Mouse (Mus musculus): ENCODE results near the gene Gba2. TPM values are rescaled to one million over a fixed set of nuclear protein-coding genes. Genes with fewer than 3 reads are reported as not detected.

The Gba2 gene
- 5.8 and 15.7 TPM in 2 replicates for polyA plus RNA-seq (2012; ENCODE audit: low replicate concordance)

GRCm38 (mm10) chr4:43578376-43579204, at the start of gene Gba2, which contains the start of gene Rgp1:
TSS of gene Gba2 (minus strand) at chr4:43578873.
TSS of gene Rgp1 (plus strand) at chr4:43578715.

DNA sequence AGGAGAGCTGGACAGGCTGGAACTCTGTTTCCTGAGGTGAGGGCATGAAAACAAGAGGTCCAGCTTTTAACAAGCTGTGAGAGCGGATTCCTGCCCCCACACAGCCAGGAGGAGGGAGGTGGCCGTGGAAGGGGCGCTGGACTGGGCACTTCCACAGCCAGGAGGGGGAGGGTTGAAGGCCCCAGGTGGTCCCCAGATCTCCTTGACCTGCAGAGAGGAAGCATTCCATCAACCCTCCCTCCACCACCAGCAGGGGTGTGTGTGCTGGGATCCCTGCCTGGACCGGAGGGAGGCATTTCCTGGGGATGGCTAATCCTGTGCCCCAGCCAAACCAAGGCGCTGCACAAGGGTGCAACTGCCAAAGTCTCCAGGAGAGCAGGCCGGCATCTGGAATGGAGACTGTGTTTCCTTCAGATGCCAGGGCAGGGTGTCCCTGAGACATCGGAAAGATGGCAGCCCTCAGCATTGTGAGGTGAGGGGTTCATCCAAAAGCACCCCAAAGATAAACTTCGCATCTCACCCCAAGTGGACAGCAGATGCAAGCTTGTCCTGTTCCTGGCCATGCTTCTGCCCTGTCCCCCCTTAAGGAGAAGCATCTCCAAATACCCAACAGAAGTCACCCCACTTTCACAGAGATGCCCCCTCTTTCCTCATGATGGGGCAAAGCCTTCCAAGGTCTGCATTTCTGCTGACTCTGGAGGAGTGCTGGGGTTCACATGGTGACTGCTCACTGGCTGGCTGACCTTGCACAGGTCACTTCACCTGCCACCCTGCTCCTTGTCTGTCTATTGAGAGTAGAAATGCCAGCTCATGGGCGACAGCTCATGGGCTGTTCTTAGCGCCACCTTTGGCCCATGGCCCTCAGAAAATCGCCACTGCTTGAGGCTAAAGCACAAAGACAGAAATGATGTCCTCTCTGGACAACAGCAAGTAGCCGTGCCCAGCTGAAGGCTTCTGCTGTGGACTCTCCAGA, 6.1 kb upstream of the Gba2 start, which contains the start of gene Msmp:
Gene Msmp (minus strand): TSS at position 51 of the 973 bp plus-strand sequence.

DNA sequence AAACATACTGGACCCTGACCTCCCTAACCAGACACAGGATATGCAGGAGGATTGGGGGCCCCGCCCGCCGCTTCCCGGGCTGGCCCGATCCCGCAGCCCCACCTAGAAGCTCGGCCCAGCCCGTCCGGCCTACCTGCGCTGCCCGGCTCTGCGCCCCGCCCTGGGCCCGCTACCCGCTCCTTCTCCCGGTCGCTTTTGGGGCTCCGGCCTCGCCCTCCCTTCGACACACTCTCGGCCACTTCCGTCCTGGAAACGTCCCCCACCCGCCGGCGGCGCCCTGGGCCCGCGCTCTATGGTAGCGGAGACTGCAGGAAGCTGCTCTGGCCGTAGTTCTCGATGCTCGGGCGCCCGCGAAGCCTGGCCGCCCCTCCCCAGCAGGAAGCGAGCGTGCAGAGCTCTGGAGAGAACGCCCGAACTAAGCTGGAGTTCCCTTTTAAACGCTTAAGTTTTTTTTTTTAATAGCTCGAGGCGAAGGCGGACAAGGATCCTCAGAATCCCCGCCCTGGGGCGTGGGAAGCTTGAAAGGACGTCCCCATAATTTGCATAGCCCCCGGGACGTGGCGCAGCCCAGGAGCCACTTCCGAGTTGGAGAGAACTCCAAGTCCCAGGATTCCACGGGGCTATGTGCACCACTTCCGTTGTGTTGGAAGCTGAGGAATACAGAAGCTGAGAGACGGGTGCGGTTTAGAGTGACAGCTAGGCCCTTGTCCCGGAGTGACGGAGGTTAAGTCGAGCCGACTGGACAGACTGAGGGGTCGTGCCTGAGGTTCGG, 16.5 kb downstream of the Gba2 start, which contains the start of the genes Creb3 and Tln1:
Gene Creb3 (plus strand): TSS at position 336 of the 772 bp plus-strand sequence.
Gene Tln1 (minus strand): TSS at position 695 of the 772 bp plus-strand sequence.

Other genes starting within 250 kb of the Gba2 start
- 4.6 and 5.8 TPM in 2 replicates for gene Rusc2, start 196.9 kb downstream of the Gba2 start, polyA plus RNA-seq (2012; ENCODE audit: low replicate concordance)
- not detected in 2 replicates for gene Fam166b, start 149.7 kb downstream of the Gba2 start, polyA plus RNA-seq (2012; ENCODE audit: low replicate concordance)
- gene Tesk1, start 136.9 kb downstream of the Gba2 start, polyA plus RNA-seq (2012; ENCODE audit: low replicate concordance), result 61.5 and 66.9 TPM in 2 replicates
- 13.1 and 30.5 TPM in 2 replicates for gene Cd72, start 124.2 kb downstream of the Gba2 start, polyA plus RNA-seq (2012; ENCODE audit: low replicate concordance)
- 2.5 and 7.0 TPM in 2 replicates for gene Sit1, start 95.1 kb downstream of the Gba2 start, polyA plus RNA-seq (2012; ENCODE audit: low replicate concordance)
- 57.3 and 118 TPM in 2 replicates for gene Ccdc107, start 86.0 kb downstream of the Gba2 start, polyA plus RNA-seq (2012; ENCODE audit: low replicate concordance)
- 10.8 and 15.0 TPM in 2 replicates for gene Arhgef39, start 79.2 kb downstream of the Gba2 start, polyA plus RNA-seq (2012; ENCODE audit: low replicate concordance)
- 0.71 TPM in 1 of 2 replicates, not detected in the other for gene Car9, start 71.9 kb downstream of the Gba2 start, polyA plus RNA-seq (2012; ENCODE audit: low replicate concordance)
- gene Tpm2, start 55.1 kb downstream of the Gba2 start, polyA plus RNA-seq (2012; ENCODE audit: low replicate concordance), result 1.2 and 2.0 TPM in 2 replicates
- 2.3 and 2.7 TPM in 2 replicates for gene Creb3, start 16.5 kb downstream of the Gba2 start, polyA plus RNA-seq (2012; ENCODE audit: low replicate concordance)
- gene Tln1, start 16.2 kb downstream of the Gba2 start, polyA plus RNA-seq (2012; ENCODE audit: low replicate concordance), result 171 and 216 TPM in 2 replicates
- gene Rgp1, start 158 bp downstream of the Gba2 start, polyA plus RNA-seq (2012; ENCODE audit: low replicate concordance), result 10.0 and 92.3 TPM in 2 replicates
- not detected in 2 replicates for gene Msmp, start 5.6 kb upstream of the Gba2 start, polyA plus RNA-seq (2012; ENCODE audit: low replicate concordance)
- gene Npr2, start 53.1 kb upstream of the Gba2 start, polyA plus RNA-seq (2012; ENCODE audit: low replicate concordance), result 0.08 and 0.18 TPM in 2 replicates
- not detected in 2 replicates for gene Spag8, start 74.7 kb upstream of the Gba2 start, polyA plus RNA-seq (2012; ENCODE audit: low replicate concordance)
- 13.6 and 20.8 TPM in 2 replicates for gene Hint2, start 77.6 kb upstream of the Gba2 start, polyA plus RNA-seq (2012; ENCODE audit: low replicate concordance)
- gene Tmem8b, start 90.1 kb upstream of the Gba2 start, polyA plus RNA-seq (2012; ENCODE audit: low replicate concordance), result 0.60 and 1.3 TPM in 2 replicates
- not detected in 2 replicates for gene Fam221b, start 90.3 kb upstream of the Gba2 start, polyA plus RNA-seq (2012; ENCODE audit: low replicate concordance)
- not detected in 2 replicates for gene Olfr70, start 121.9 kb upstream of the Gba2 start, polyA plus RNA-seq (2012; ENCODE audit: low replicate concordance)
- 0.15 TPM in 1 of 2 replicates, not detected in the other for gene Olfr71, start 131.4 kb upstream of the Gba2 start, polyA plus RNA-seq (2012; ENCODE audit: low replicate concordance)
- 0.11 TPM in 1 of 2 replicates, not detected in the other for gene Hrct1, start 148.3 kb upstream of the Gba2 start, polyA plus RNA-seq (2012; ENCODE audit: low replicate concordance)
- gene Spaar, start 151.2 kb upstream of the Gba2 start, polyA plus RNA-seq (2012; ENCODE audit: low replicate concordance), result 0.03 TPM in 1 of 2 replicates, not detected in the other
- gene Olfr159, start 192.1 kb upstream of the Gba2 start, polyA plus RNA-seq (2012; ENCODE audit: low replicate concordance), result not detected in 2 replicates
- not detected in 2 replicates for gene Olfr156, start 245.0 kb upstream of the Gba2 start, polyA plus RNA-seq (2012; ENCODE audit: low replicate concordance)